Mouse (Mus musculus) liver, embryonic 14.5 days (tissue): ENCODE results near the gene Cx3cr1. TPM values are rescaled to one million over a fixed set of nuclear protein-coding genes. Genes with fewer than 3 reads are reported as not detected.

ENCODE experiments used
- ATAC-seq: fragments of 200-750 bp; cut with Nextera tagmentation; 2 replicates; pipeline ENCODE4 v1.8.0; 2017; ENCODE audit warnings: moderate number of reproducible peaks, mild to moderate bottlenecking, moderate library complexity; ENCODE audit not compliant: insufficient read depth
- DNase-seq, 3 experiments: peaks; one replicate each; pipeline ENCODE4 v3.0.0-alpha.2; 2012 to 2013; ENCODE audit warnings: low read depth in 3 of 3, low spot score in 3 of 3
- H3K27ac ChIP-seq: fragments of 300-500 bp; sonication (generic); 2 replicates; pipeline ENCODE4 v1.5.1; 2014; ENCODE audit warnings: moderate library complexity, mild to moderate bottlenecking, control low read depth, inconsistent platforms
- H3K27me3 ChIP-seq: fragments of 300-500 bp; sonication (generic); 2 replicates; pipeline ENCODE4 v1.6.1; 2014; ENCODE audit warnings: mild to moderate bottlenecking, low read length, moderate library complexity; ENCODE audit not compliant: control insufficient read depth, insufficient read depth
- H3K36me3 ChIP-seq: fragments of 300-500 bp; sonication (generic); replicated peaks from 2 replicates; pipeline ENCODE4 v1.6.1; 2014; ENCODE audit warnings: low read depth; ENCODE audit not compliant: control insufficient read depth, insufficient read depth
- H3K4me1 ChIP-seq, 2 experiments: fragments of 200-500 bp in 1 of 2; fragments of 300-500 bp in 1 of 2; sonication (generic) in 1 of 2; replicated peaks; 2 replicates each; pipeline ENCODE4 v1.6.1; 2012 to 2014; ENCODE audit warnings: antibody characterized with exemption in 1 of 2, inconsistent platforms in 1 of 2, low read length in 1 of 2; ENCODE audit not compliant: control insufficient read depth in 2 of 2, insufficient read depth in 2 of 2
- H3K4me2 ChIP-seq: fragments of 300-500 bp; sonication (generic); 2 replicates; pipeline ENCODE4 v1.6.1; 2014; ENCODE audit warnings: low read depth, mild to moderate bottlenecking, control low read depth, moderate library complexity
- H3K4me3 ChIP-seq, 2 experiments: fragments of 200-500 bp in 1 of 2; fragments of 300-500 bp in 1 of 2; sonication (generic) in 1 of 2; 2 replicates each; pipeline ENCODE4 v1.5.1; 2012 to 2014; ENCODE audit warnings: low read depth in 2 of 2, low read length in 2 of 2, mild to moderate bottlenecking in 2 of 2, control low read depth in 1 of 2, inconsistent platforms in 1 of 2, moderate library complexity in 1 of 2; ENCODE audit not compliant: insufficient read depth in 1 of 2
- H3K9ac ChIP-seq: fragments of 300-500 bp; sonication (generic); replicated peaks from 2 replicates; pipeline ENCODE4 v1.6.1; 2014; ENCODE audit warnings: mild to moderate bottlenecking, control low read depth, moderate library complexity
- H3K9me3 ChIP-seq: fragments of 300-500 bp; sonication (generic); 2 replicates; pipeline ENCODE4 v1.6.1; 2016; ENCODE audit warnings: low read length, mixed read lengths; ENCODE audit not compliant: control insufficient read depth
- CTCF ChIP-seq: IDR thresholded peaks from 2 replicates; pipeline ENCODE4 v1.5.1; 2016; ENCODE audit warnings: antibody characterized with exemption, low read depth, control low read depth
- EP300 ChIP-seq: IDR thresholded peaks from 2 replicates; pipeline ENCODE4 v1.6.1; 2016; ENCODE audit warnings: antibody characterized with exemption, low read depth
- WGBS: fragments of 180-500 bp; shearing (Covaris S2); extraction: QIAGEN DNeasy Blood & Tissue Kit; methylation state at CpG from one replicate; pipeline ENCODE4 v1.1.7; 2014; ENCODE audit not compliant: insufficient replicate concordance; 5-methylcytosine and 5-hydroxymethylcytosine counted together
- polyA plus RNA-seq, 2 experiments: library from polyadenylated mRNA; depleted of rRNA in 1 of 2; stranded (reverse) in 1 of 2; unstranded in 1 of 2; fragments of >200 nt; fragmentation: Nextera tagmentation in 1 of 2; extraction: Ambion mirVana in 1 of 2; gene quantifications; 2 replicates each; pipeline versions ENCODE4 v1.2.1 to v1.2.3; 2012 to 2014

The Cx3cr1 gene
- polyA plus RNA-seq, 2 experiments, result 0.69 to 1.4 TPM

DNA sequence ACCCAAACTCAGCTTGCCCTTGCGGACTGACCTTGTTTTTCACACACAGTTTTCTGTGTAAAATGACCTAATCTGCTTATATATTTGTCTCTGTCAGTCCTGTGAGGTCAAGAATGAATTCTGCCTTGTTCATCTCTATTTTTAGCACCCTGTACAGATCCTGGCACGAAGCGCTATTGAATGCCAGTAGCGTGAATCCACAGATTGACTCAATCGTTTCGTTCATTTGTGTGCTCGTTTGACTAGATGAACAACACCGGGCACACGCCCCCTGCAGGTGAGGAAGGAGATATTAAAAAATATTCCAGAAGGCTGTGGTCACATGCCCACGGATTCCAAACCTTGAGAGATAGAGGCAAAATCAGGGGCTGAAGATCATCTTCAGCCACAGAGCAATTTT, 58.1 kb downstream of the Cx3cr1 start:
- WGBS, result 1% methylated on average over 10 of the region's 10 CpGs
- no peaks in the 10 kb centered on the region for H3K27me3 ChIP-seq
- peak; percentile 43; the same call in 1 of the 2 replicates for ATAC-seq
- peaks cover 0 to 6% of the 10 kb centered on the region in 2 experiments; a peak in 1 of 4 replicates for H3K4me1 ChIP-seq
- peak overlapping the region; percentile 27 to 34; a peak in 3 of 4 replicates for H3K4me3 ChIP-seq
- no peaks in the 10 kb centered on the region for H3K36me3 ChIP-seq
- TF ChIP-seq CTCF (peak; percentile 60), EP300 (no peak)
- peak; percentile 34 to 50 (median 34) for DNase-seq
- H3K27ac ChIP-seq, result no peak overlapping the region
- no peak overlapping the region for H3K9ac ChIP-seq
- no peaks in the 10 kb centered on the region for H3K9me3 ChIP-seq
- H3K4me2 ChIP-seq, result peak overlapping the region; percentile 64

DNA sequence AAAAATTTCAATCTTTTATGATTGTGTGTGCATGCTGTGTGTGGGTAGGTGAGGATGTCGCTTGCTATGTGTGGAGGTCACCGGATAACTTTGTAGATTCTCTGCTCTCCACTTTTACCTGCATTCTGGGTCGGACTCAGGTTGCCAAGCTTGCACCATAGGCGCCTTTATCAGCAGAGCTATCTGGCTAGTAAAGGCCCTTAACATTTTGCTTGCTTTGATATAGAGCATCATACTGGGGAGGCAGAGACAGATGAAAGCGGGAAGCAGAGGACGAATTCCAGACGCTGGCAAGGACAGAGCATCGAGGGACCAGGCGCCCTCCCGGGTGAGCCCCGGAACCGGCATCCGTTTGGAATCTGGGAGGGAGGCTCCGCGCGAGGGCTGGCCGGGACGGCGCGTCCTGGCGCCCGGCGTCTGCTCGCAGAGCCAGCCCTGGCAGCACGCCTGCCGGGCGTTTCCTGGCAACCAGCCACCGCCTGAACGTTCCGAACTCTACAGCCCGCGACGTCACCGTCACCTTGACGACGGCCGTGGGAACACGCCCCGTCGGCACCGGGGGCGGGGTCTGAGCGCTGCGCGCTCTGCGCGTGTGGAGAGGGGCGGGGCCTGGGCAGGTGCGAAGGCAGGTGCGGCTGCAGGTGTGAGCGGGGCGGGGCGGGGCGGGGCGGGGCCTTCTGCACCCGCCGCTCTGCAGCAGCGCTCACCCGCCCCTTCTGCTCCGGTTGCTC, 58.7 kb downstream of the Cx3cr1 start:
- Histone ChIP-seq H3K27me3 (no peaks in the 10 kb centered on the region), H3K4me1 (peaks cover 0 to 6% of the 10 kb centered on the region in 2 experiments; a peak in 1 of 4 replicates), H3K4me2 (peak overlapping the region; percentile 64), H3K27ac (no peak overlapping the region), H3K9ac (no peak overlapping the region; the same call in 1 of the 2 replicates), H3K9me3 (no peaks in the 10 kb centered on the region), H3K4me3 (peak overlapping the region; percentile 27 to 34; a peak in 3 of 4 replicates), H3K36me3 (no peaks in the 10 kb centered on the region)
- ATAC-seq (peak; percentile 93), DNase-seq (peak; percentile 68 to 80 (median 71))
- WGBS, result 3% methylated on average over 58 of the region's 60 CpGs
- TF ChIP-seq CTCF (no peak), EP300 (no peak)

DNA sequence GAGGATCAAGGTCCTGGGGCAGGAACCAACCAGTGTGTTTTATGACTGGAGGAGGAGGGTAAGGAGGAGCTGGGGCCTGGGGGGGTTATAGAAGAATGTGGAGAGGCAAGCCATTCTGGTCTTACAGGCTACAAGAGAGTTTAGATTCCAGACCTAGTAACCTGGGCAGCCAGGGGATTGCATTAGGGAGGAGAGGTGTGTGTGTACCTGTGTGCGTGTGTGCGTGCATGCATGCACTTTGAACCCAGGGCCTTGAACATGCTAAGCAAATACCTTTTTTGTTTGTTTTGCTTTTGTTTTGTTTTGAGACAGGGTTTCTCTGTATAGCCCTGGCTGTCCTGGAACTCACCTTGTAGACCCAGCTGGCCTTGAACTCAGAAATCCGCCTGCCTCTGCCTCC, 59.8 kb downstream of the Cx3cr1 start:
- Histone ChIP-seq H3K27ac (no peak overlapping the region), H3K27me3 (no peaks in the 10 kb centered on the region), H3K9ac (no peak overlapping the region), H3K4me2 (no peak overlapping the region), H3K4me1 (peaks cover 0 to 6% of the 10 kb centered on the region in 2 experiments; a peak in 1 of 4 replicates), H3K4me3 (no peak overlapping the region), H3K36me3 (no peaks in the 10 kb centered on the region), H3K9me3 (no peaks in the 10 kb centered on the region)
- DNase-seq (no peak), ATAC-seq (no peak)
- TF ChIP-seq EP300 (no peak), CTCF (no peak)
- WGBS, result 77% methylated on average over 3 of the region's 3 CpGs

DNA sequence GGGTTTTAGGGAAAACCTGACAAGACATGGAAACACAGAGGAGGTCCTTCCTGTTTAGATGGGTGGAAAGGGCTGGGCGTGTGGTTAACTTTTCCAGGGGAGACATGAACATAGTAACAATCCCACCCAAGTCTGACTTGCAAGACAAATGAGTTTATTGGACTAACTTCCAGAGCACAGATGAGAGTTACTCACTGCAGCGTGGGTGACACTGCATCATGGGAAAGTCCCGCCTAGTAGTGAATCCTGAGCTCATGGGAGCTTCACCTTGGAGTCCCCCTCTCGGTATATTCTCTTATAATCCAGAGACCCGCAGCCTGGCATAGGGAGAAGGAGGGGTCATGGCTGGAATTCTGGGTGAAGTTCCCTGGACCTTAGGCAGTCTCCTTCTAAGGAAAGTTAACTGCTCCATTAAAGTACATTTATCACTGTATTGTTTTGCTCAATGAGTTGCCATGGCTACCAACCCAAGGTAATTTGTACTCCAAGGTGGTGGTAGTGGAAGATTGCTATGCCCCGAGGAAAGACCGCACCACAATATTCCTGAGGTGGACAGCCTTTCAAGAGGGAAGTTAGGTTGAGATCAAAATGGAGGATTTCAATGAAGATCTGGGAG, 60.3 kb downstream of the Cx3cr1 start:
- H3K27me3 ChIP-seq, result no peaks in the 10 kb centered on the region
- WGBS, result 60% methylated on average over 7 of the region's 7 CpGs
- H3K4me2 ChIP-seq, result no peak overlapping the region
- H3K4me1 ChIP-seq, result peaks cover 0 to 6% of the 10 kb centered on the region in 2 experiments; a peak in 1 of 4 replicates
- DNase-seq (no peak), ATAC-seq (no peak)
- no peak overlapping the region for H3K27ac ChIP-seq
- H3K9ac ChIP-seq, result no peak overlapping the region
- H3K9me3 ChIP-seq, result no peaks in the 10 kb centered on the region
- TF ChIP-seq EP300 (no peak), CTCF (no peak)
- H3K36me3 ChIP-seq, result no peaks in the 10 kb centered on the region
- no peak overlapping the region for H3K4me3 ChIP-seq

DNA sequence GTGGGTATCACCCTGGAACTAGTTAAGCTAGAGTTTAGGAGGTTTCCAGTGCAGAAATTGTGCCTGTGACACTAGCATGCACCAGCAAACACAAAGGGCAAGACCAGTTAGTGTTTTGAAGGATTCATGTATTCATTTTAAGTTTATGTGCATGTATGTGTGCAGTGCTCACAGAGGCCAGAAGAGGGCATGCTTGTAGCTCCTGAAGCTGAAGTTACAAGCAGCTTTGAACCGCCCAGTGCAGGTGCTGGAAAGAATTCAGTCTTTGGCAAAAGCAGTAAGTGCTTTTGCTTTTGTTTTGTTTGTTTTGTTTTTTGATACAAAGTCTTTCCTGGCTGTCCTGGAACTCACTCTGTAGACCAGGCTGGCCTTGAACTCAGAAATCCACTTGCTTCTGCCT, 61.8 kb downstream of the Cx3cr1 start:
- Histone ChIP-seq H3K4me3 (no peak overlapping the region), H3K36me3 (no peaks in the 10 kb centered on the region), H3K4me2 (no peak overlapping the region), H3K9ac (no peak overlapping the region), H3K4me1 (peaks cover 0 to 11% of the 10 kb centered on the region in 2 experiments; a peak in 2 of 4 replicates), H3K27ac (no peak overlapping the region), H3K27me3 (no peaks in the 10 kb centered on the region), H3K9me3 (no peaks in the 10 kb centered on the region)
- 67% methylated on average over 1 of the region's 1 CpGs for WGBS
- TF ChIP-seq CTCF, result 0 out of 2 replicates have a peak, but pooled peaks have one; percentile 7
- TF ChIP-seq EP300, result no peak
- ATAC-seq, result no peak
- no peak for DNase-seq
